Mouse (Mus musculus) ES-E14 (cell line): ENCODE measurements around the gene Raver1.

ENCODE experiments used
- CHD2 ChIP-seq: IDR thresholded peaks from 2 replicates; pipeline ENCODE4 v1.6.1; 2014; ENCODE audit warnings: mild to moderate bottlenecking, low read depth, low read length, inconsistent platforms
- HCFC1 ChIP-seq: IDR thresholded peaks from 2 replicates; pipeline ENCODE4 v1.6.1; 2012; ENCODE audit warnings: low read length, inconsistent platforms, borderline replicate concordance; ENCODE audit not compliant: insufficient read depth
- MAFK ChIP-seq: IDR thresholded peaks from 2 replicates; pipeline ENCODE4 v1.6.1; 2014; ENCODE audit warnings: mild to moderate bottlenecking, low read depth, low read length, inconsistent platforms; ENCODE audit not compliant: insufficient read depth
- ZNF384 ChIP-seq: IDR thresholded peaks from 2 replicates; pipeline ENCODE4 v1.6.1; 2012; ENCODE audit warnings: low read depth, low read length, inconsistent platforms

GRCm38 (mm10) chr9:21095958-21096357 is 4.2 kb upstream of the Raver1 start:
- no peak for TF ChIP-seq ZNF384
- TF ChIP-seq CHD2 = no peak
- TF ChIP-seq MAFK = no peak
- TF ChIP-seq HCFC1 = no peak
